Mouse (Mus musculus): ENCODE results near the gene Cachd1. TPM values are rescaled to one million over a fixed set of nuclear protein-coding genes. Genes with fewer than 3 reads are reported as not detected.
A peak's percentile ranks its signal among the peaks of the same experiment; 100 is the strongest.

The Cachd1 gene
- polyA plus RNA-seq, 1 experiment from 2014 or later, result 42.3 TPM

GRCm38 (mm10) chr4:100913666-100914065 lies 137.2 kb downstream of the Cachd1 start:
- no peak overlapping the region for H3K4me2 ChIP-seq (ENCODE audit: low read depth, severe bottlenecking)
- no peaks in the 10 kb centered on the region for H3K36me3 ChIP-seq (ENCODE audit: control insufficient read depth, insufficient read depth, low read length)
- H3K4me3 ChIP-seq (ENCODE audit: low read depth, low read length), result no peak overlapping the region
- WGBS, result 90% methylated on average over 4 of the region's 4 CpGs
- peaks cover 17% of the 10 kb centered on the region for H3K4me1 ChIP-seq (ENCODE audit: control insufficient read depth, insufficient read depth, low read length)
- no peak overlapping the region for H3K27ac ChIP-seq (replicated peaks; ENCODE audit: low read depth, low read length)
- no peaks in the 10 kb centered on the region for H3K27me3 ChIP-seq (ENCODE audit: control insufficient read depth, insufficient read depth, low read length)
- no peaks in the 10 kb centered on the region for H3K9me3 ChIP-seq (ENCODE audit: control insufficient read depth, low read length)
- ATAC-seq (ENCODE audit: insufficient number of reproducible peaks, low FRiP score, low TSS enrichment, low read depth) (no peak), DNase-seq (ENCODE audit: low spot score) (no peak)
- H3K9ac ChIP-seq (ENCODE audit: low read length), result no peak overlapping the region

DNA sequence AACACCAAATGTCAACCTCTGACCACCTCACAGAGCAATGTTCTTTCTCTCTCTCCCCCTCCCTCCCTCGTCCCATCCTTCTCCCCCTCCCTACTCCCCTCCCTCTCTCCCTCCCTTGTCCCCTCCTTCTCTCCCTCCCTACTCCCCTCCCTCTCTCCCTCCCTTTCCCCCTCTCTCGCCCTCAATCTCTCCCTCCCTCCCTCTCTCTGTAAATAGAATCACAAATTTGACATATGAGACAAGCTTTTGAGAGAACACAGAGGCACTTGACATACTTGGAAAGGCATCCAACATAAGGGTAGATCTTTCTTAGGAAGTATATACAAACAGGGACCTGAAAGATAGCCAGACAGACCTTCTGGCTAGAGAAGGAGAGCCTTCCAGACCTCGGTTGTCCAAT lies 138.1 kb downstream of the Cachd1 start:
- H3K4me3 ChIP-seq (ENCODE audit: low read depth, low read length), result no peak overlapping the region
- no peak overlapping the region for H3K27ac ChIP-seq (replicated peaks; ENCODE audit: low read depth, low read length)
- H3K9ac ChIP-seq (ENCODE audit: low read length), result no peak overlapping the region
- no peaks in the 10 kb centered on the region for H3K27me3 ChIP-seq (ENCODE audit: control insufficient read depth, insufficient read depth, low read length)
- H3K9me3 ChIP-seq (ENCODE audit: control insufficient read depth, low read length), result no peaks in the 10 kb centered on the region
- WGBS, result 67% methylated on average over 3 of the region's 3 CpGs
- H3K4me1 ChIP-seq (ENCODE audit: control insufficient read depth, insufficient read depth, low read length), result peaks cover 17% of the 10 kb centered on the region
- no peak for DNase-seq (ENCODE audit: low spot score)
- no peaks in the 10 kb centered on the region for H3K36me3 ChIP-seq (ENCODE audit: control insufficient read depth, insufficient read depth, low read length)
- H3K4me2 ChIP-seq (ENCODE audit: low read depth, severe bottlenecking), result no peak overlapping the region
- ATAC-seq (ENCODE audit: insufficient number of reproducible peaks, low FRiP score, low TSS enrichment, low read depth), result no peak

DNA sequence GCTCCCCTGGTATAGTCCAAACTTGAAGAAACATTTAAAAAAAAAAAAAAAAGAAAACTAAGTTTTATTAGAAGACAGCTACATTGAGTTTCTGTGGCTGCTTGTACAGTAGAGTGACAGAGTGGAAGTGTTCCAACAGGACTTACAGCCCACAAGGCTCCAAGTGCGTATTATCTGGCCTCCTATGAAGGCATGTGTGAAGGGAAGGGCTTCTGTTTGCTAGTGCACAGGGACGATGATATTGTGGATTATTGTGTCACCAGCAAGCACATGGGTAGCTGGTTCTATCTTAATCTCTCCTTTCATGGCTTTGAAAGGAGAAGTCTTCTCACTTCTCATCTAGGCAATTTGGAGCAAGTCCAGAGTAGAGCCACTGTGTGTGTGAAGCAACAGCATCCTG lies 138.6 kb downstream of the Cachd1 start:
- peaks cover 3% of the 10 kb centered on the region; the same call in 1 of the 2 replicates for H3K36me3 ChIP-seq (ENCODE audit: control insufficient read depth, insufficient read depth, low read length)
- H3K9ac ChIP-seq (ENCODE audit: low read length), result no peak overlapping the region
- ATAC-seq (ENCODE audit: insufficient number of reproducible peaks, low FRiP score, low TSS enrichment, low read depth) (no peak), DNase-seq (ENCODE audit: low spot score) (no peak)
- no peaks in the 10 kb centered on the region for H3K27me3 ChIP-seq (ENCODE audit: control insufficient read depth, insufficient read depth, low read length)
- no peak overlapping the region for H3K27ac ChIP-seq (replicated peaks; ENCODE audit: low read depth, low read length)
- WGBS, result 91% methylated on average over 2 of the region's 2 CpGs
- no peak overlapping the region for H3K4me2 ChIP-seq (ENCODE audit: low read depth, severe bottlenecking)
- no peak overlapping the region for H3K4me3 ChIP-seq (ENCODE audit: low read depth, low read length)
- no peaks in the 10 kb centered on the region for H3K9me3 ChIP-seq (ENCODE audit: control insufficient read depth, low read length)
- H3K4me1 ChIP-seq (ENCODE audit: control insufficient read depth, insufficient read depth, low read length), result peaks cover 14% of the 10 kb centered on the region

DNA sequence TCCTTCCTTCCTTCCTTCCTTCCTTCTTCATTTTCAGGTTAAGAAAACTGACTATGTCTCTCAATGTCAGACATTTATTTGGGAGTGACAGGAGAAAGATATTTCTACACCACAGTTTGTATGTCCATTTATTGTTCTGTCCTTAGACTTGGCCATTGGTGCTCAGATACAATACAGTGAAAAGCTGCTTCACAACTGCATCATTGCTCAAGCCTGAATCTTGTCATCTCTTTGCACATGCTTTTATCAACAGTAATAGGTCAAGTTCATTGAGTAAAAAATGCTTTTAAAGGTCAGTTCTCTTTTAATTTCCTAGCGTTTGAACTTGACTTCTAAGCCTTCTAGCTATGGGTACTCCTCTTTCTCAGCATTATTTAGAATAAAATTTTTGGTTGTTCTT lies 141.0 kb downstream of the Cachd1 start:
- Histone ChIP-seq H3K9me3 (ENCODE audit: control insufficient read depth, low read length) (no peaks in the 10 kb centered on the region), H3K4me2 (ENCODE audit: low read depth, severe bottlenecking) (no peak overlapping the region), H3K36me3 (ENCODE audit: control insufficient read depth, insufficient read depth, low read length) (peaks cover 6% of the 10 kb centered on the region; the same call in 1 of the 2 replicates), H3K27ac (replicated peaks; ENCODE audit: low read depth, low read length) (no peak overlapping the region), H3K9ac (ENCODE audit: low read length) (no peak overlapping the region), H3K4me3 (ENCODE audit: low read depth, low read length) (no peak overlapping the region), H3K27me3 (ENCODE audit: control insufficient read depth, insufficient read depth, low read length) (no peaks in the 10 kb centered on the region), H3K4me1 (ENCODE audit: control insufficient read depth, insufficient read depth, low read length) (peaks cover 8% of the 10 kb centered on the region; the same call in 1 of the 2 replicates)
- ATAC-seq (ENCODE audit: insufficient number of reproducible peaks, low FRiP score, low TSS enrichment, low read depth) (no peak), DNase-seq (ENCODE audit: low spot score) (no peak)
- WGBS, result 87% methylated on average over 1 of the region's 1 CpGs

GRCm38 (mm10) chr4:100920413-100920812 lies 143.9 kb downstream of the Cachd1 start:
- Histone ChIP-seq H3K4me1 (ENCODE audit: control insufficient read depth, insufficient read depth, low read length) (peaks cover 27% of the 10 kb centered on the region), H3K9ac (ENCODE audit: low read length) (no peak overlapping the region), H3K4me3 (ENCODE audit: low read depth, low read length) (no peak overlapping the region), H3K27ac (replicated peaks; ENCODE audit: low read depth, low read length) (no peak overlapping the region), H3K27me3 (ENCODE audit: control insufficient read depth, insufficient read depth, low read length) (no peaks in the 10 kb centered on the region), H3K36me3 (ENCODE audit: control insufficient read depth, insufficient read depth, low read length) (peaks cover 6% of the 10 kb centered on the region; the same call in 1 of the 2 replicates), H3K4me2 (ENCODE audit: low read depth, severe bottlenecking) (no peak overlapping the region), H3K9me3 (ENCODE audit: control insufficient read depth, low read length) (no peaks in the 10 kb centered on the region)
- DNase-seq (ENCODE audit: low spot score), result no peak
- no peak for ATAC-seq (ENCODE audit: insufficient number of reproducible peaks, low FRiP score, low TSS enrichment, low read depth)
- 97% methylated on average over 1 of the region's 1 CpGs for WGBS

DNA sequence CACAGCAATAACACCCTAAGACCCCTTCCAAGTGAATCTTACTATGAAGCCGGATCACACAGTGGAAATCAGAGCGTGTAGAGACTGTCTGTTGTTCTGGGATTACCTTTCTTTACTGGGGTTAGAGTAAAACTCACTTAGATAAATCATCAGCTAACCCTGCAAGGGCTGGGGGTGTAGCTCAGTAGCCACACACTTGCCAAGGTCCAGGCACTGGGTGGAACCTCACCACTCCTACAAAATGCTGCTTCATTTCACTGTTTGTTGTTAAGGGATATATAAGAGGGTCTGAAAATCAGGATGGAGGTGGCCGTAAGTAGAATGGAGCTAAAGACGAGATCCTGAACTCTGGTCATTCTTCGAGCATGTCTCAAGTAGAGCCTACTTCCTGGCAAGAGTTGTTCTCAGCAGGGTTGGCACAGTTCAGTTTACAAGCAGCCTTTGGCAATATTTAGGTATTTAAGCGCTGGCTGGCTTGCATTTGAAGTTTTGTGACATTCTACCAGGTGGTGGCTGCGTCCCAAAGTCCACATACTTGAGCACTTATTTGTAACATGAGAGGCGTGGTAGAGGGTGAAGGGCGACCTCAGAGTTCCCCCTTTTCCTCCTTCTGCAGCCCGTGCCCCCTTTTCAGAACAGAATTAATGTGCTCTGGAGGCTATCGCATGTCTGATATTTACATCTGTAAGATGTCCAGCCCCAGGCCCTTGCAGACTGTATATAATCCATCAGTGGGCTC lies 146.5 kb downstream of the Cachd1 start:
- Histone ChIP-seq H3K27ac (replicated peaks; ENCODE audit: low read depth, low read length) (peak overlapping the region; percentile 59; the same call in 1 of the 2 replicates), H3K9me3 (ENCODE audit: control insufficient read depth, low read length) (no peaks in the 10 kb centered on the region), H3K27me3 (ENCODE audit: control insufficient read depth, insufficient read depth, low read length) (no peaks in the 10 kb centered on the region), H3K4me3 (ENCODE audit: low read depth, low read length) (no peak overlapping the region), H3K9ac (ENCODE audit: low read length) (no peak overlapping the region), H3K4me1 (ENCODE audit: control insufficient read depth, insufficient read depth, low read length) (peaks cover 35% of the 10 kb centered on the region), H3K4me2 (ENCODE audit: low read depth, severe bottlenecking) (no peak overlapping the region), H3K36me3 (ENCODE audit: control insufficient read depth, insufficient read depth, low read length) (peaks cover 6% of the 10 kb centered on the region; the same call in 1 of the 2 replicates)
- WGBS, result 36% methylated on average over 11 of the region's 11 CpGs
- peak; percentile 52; the same call in 1 of the 2 replicates for ATAC-seq (ENCODE audit: insufficient number of reproducible peaks, low FRiP score, low TSS enrichment, low read depth)
- peak; percentile 50 for DNase-seq (ENCODE audit: low spot score)

GRCm38 (mm10) chr4:100923598-100923997 lies 147.1 kb downstream of the Cachd1 start:
- WGBS, result 39% methylated on average over 6 of the region's 6 CpGs
- peaks cover 35% of the 10 kb centered on the region for H3K4me1 ChIP-seq (ENCODE audit: control insufficient read depth, insufficient read depth, low read length)

DNA sequence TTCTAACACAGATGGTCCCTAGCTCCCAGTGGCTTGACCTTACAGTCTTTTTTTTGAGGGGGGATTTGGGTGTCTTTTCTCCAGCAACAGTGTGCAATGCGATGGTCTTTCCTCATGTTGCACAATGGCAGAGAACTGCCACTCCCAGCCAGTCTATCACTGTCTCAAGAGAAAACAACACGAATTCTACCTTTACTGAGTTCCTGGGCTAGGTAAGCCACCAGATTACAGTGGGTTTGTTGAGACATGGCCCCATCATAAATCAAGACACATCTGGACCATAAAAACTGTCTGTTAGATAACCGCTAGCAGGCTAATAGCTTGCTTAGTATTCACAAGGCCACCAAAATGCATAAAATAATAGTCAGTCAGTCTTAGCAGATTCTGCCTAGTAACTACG lies 147.8 kb downstream of the Cachd1 start:
- Histone ChIP-seq H3K4me1 (ENCODE audit: control insufficient read depth, insufficient read depth, low read length) (peaks cover 35% of the 10 kb centered on the region), H3K9ac (ENCODE audit: low read length) (no peak overlapping the region), H3K27ac (replicated peaks; ENCODE audit: low read depth, low read length) (0 out of 2 replicates have a peak overlapping the region, but pooled peaks have one; percentile 43), H3K4me2 (ENCODE audit: low read depth, severe bottlenecking) (no peak overlapping the region), H3K4me3 (ENCODE audit: low read depth, low read length) (no peak overlapping the region), H3K27me3 (ENCODE audit: control insufficient read depth, insufficient read depth, low read length) (no peaks in the 10 kb centered on the region), H3K36me3 (ENCODE audit: control insufficient read depth, insufficient read depth, low read length) (peaks cover 6% of the 10 kb centered on the region; the same call in 1 of the 2 replicates), H3K9me3 (ENCODE audit: control insufficient read depth, low read length) (no peaks in the 10 kb centered on the region)
- no peak for ATAC-seq (ENCODE audit: insufficient number of reproducible peaks, low FRiP score, low TSS enrichment, low read depth)
- 30% methylated on average over 4 of the region's 4 CpGs for WGBS
- DNase-seq (ENCODE audit: low spot score), result no peak

More at GRCm38 (mm10) chr4:100923598-100923997, 147.1 kb downstream of the Cachd1 start:
- H3K9ac ChIP-seq (ENCODE audit: low read length), result no peak overlapping the region
- DNase-seq (ENCODE audit: low spot score) (no peak), ATAC-seq (ENCODE audit: insufficient number of reproducible peaks, low FRiP score, low TSS enrichment, low read depth) (no peak)
- H3K4me2 ChIP-seq (ENCODE audit: low read depth, severe bottlenecking), result no peak overlapping the region
- H3K4me3 ChIP-seq (ENCODE audit: low read depth, low read length), result no peak overlapping the region
- no peaks in the 10 kb centered on the region for H3K27me3 ChIP-seq (ENCODE audit: control insufficient read depth, insufficient read depth, low read length)
- H3K27ac ChIP-seq (replicated peaks; ENCODE audit: low read depth, low read length), result peak overlapping the region; percentile 59; the same call in 1 of the 2 replicates
- H3K36me3 ChIP-seq (ENCODE audit: control insufficient read depth, insufficient read depth, low read length), result peaks cover 6% of the 10 kb centered on the region; the same call in 1 of the 2 replicates
- no peaks in the 10 kb centered on the region for H3K9me3 ChIP-seq (ENCODE audit: control insufficient read depth, low read length)
